Mouse (Mus musculus): ENCODE measurements at regions not wholly inside any gene's neighbourhood (a gene's known extent, or its start where the extent isn't known, plus 50 kb on each side); places are given as distances from the start of the nearest gene placed in this dataset.

- no peak for TF ChIP-seq GATA4 (IDR thresholded peaks at IDR 0.05; ENCODE audit: insufficient replicate concordance, low read length)
These were observed 311.8 kb downstream of the Mtx2 start for GRCm38 (mm10) chr2:75137133-75137982.

DNA sequence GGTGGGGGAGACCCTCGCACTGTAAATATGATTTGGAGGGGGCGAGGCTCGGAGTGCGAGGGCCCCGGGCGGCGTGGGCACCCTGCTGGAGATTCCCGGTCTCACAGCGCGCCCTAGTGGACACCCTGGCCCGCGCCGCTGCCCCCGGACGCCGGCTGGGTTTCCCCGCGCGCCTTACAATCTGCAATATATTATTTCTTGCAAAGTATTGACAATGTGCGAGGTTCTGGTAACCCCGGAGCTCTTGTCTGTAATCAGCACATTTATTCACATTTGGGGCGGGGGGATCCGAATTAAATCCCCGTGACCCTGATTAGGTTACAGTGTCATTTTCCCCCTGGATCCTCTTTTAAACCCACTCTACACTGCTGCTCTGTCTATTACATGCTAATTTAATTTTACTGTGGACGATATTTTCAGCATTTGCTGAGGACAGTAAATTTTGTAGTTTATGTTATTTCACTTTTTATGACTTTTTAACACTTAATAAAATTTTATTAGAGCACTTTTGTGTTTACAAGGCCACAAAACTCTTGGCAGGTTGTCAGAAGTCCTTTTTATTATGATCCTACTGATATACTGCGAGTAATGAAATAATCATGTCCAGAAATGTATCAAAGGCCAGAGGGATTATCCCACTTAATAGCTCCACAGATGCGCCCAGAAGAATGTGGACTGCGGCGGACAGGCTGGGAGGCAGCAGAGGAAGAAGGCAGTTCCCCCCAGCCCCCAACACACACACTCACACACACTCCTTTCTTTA lies 312.6 kb downstream of the Mtx2 start:
- TF ChIP-seq GATA4 (IDR thresholded peaks at IDR 0.05; ENCODE audit: insufficient replicate concordance, low read length): no peak

DNA sequence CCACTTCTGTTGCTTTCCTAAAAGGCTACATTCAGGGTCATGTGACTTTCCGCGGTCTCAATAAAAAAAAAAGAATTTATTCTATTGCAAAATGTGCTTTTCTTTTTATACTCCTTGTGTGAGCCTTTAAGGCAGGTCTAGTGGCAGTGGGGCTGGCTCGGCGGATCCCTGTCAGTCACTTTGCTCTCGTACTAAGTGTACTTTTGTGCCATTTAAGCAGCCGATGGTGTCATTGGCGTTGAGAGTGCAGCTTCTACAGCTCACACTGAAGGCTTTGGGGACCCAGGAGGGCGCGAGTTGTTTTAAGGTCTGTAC lies 313.1 kb downstream of the Mtx2 start:
- TF ChIP-seq GATA4 (IDR thresholded peaks at IDR 0.05; ENCODE audit: insufficient replicate concordance, low read length): no peak

DNA sequence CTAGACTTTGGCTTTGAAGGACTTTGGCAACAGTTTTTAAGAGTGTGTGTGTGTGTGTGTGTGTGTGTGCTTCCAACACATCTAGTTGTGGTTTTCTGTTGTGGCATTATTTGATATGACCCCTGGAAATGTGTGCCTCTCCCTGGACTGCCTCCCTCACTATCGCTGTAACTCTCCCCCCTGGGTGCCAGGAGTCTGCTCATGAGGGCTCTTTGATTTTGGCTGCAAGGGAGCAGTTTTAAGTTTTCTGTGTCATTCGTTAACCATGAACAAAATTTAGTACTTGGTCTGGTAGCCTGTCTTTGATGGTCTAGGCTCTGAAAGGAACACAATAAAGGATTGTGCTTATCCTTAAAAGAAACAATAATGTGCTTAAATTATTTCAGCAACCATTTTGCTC lies 313.9 kb downstream of the Mtx2 start:
- no peak for TF ChIP-seq GATA4 (IDR thresholded peaks at IDR 0.05; ENCODE audit: insufficient replicate concordance, low read length)

- TF ChIP-seq GATA4 (IDR thresholded peaks at IDR 0.05; ENCODE audit: insufficient replicate concordance, low read length): no peak
These were observed 317.1 kb downstream of the Mtx2 start for GRCm38 (mm10) chr2:75142675-75143074.

DNA sequence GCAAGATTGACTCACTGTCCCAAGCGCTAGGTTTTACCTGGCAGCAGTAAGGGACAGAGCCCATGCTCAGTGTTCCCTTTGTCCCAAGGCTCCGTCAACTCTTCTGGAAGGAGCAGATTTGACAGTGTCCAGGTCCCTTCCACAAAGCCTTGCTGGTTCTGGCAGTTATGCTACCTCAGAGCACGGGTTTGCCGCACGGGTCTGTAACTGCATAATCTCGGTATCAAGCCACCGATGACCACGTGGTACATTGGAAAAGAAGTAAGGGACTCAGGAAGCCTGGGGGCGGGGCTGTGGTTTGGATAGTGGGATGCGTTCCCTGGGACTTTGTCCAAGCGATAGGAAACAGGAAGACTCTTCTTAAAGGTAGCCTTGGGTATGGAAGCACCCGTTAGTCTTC lies 319.3 kb downstream of the Mtx2 start:
- no peak for TF ChIP-seq GATA4 (IDR thresholded peaks at IDR 0.05; ENCODE audit: insufficient replicate concordance, low read length)

DNA sequence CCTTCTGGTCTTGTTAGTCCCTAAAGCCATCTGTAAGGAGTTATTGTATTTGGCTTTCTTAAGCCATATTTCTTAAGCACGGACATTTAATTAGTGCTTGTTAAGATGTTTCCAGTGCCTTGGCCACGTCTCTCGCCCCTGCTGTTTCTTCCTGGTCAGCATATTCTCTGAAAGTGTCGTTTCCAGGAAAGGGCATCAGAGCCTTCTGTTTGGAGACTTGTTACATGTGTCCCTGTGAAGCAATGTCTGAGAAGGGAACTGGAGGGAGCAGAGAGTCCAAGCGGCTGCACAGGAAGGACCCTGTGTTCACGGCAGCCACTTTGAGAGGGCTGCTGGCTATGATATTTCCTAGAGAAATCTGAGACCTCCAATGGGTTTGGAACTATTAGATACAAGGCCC lies 320.7 kb downstream of the Mtx2 start:
- no peak for TF ChIP-seq GATA4 (IDR thresholded peaks at IDR 0.05; ENCODE audit: insufficient replicate concordance, low read length)

GRCm38 (mm10) chr2:75147399-75147798 lies 321.8 kb downstream of the Mtx2 start:
- TF ChIP-seq GATA4 (IDR thresholded peaks at IDR 0.05; ENCODE audit: insufficient replicate concordance, low read length): no peak

DNA sequence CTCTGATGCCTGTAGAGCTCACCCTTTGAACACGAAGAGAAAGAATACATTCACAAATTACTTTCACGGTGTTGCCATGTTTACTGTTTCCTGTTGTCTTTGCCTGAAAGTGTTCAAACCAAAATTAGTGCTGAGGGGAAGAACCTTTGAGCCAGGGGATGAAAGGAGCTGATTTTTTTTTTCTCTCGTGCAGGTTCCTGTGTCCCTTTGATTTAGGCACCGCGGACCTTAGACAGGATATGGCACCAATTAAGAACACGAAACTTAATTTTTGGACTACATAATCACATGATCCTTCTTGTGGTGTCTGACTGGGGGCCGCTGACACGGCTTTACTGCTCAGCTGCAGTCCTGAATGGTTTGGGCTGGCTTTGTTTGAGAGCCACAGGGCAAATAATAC lies 322.4 kb downstream of the Mtx2 start:
- no peak for TF ChIP-seq GATA4 (IDR thresholded peaks at IDR 0.05; ENCODE audit: insufficient replicate concordance, low read length)

DNA sequence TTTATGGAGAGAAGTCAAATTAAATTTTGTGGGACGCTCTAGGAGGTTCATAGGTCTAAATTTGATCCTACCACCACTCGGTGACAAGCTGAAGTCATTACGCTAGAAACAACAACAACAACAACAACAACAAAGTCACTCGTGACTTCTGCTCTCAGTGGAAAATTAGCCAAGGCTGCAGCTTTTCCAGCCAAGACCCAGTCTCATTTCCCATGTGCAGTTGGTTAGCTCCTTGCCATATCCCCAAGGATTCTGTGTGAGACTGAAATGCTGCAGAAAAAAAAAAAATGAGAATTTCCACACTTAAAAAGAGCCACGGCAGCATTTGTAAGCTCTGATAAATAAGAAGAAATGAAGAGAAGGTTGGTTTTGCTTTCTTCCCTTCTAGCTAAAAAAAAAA lies 323.4 kb downstream of the Mtx2 start:
- TF ChIP-seq GATA4 (IDR thresholded peaks at IDR 0.05; ENCODE audit: insufficient replicate concordance, low read length): no peak

GRCm38 (mm10) chr2:75149562-75149961 lies 324.0 kb downstream of the Mtx2 start:
- TF ChIP-seq GATA4 (IDR thresholded peaks at IDR 0.05; ENCODE audit: insufficient replicate concordance, low read length): no peak

GRCm38 (mm10) chr2:75150986-75151385 lies 325.4 kb downstream of the Mtx2 start:
- no peak for TF ChIP-seq GATA4 (IDR thresholded peaks at IDR 0.05; ENCODE audit: insufficient replicate concordance, low read length)

- no peak for TF ChIP-seq GATA4 (IDR thresholded peaks at IDR 0.05; ENCODE audit: insufficient replicate concordance, low read length)
These were observed 325.9 kb downstream of the Mtx2 start for GRCm38 (mm10) chr2:75151519-75151918.

DNA sequence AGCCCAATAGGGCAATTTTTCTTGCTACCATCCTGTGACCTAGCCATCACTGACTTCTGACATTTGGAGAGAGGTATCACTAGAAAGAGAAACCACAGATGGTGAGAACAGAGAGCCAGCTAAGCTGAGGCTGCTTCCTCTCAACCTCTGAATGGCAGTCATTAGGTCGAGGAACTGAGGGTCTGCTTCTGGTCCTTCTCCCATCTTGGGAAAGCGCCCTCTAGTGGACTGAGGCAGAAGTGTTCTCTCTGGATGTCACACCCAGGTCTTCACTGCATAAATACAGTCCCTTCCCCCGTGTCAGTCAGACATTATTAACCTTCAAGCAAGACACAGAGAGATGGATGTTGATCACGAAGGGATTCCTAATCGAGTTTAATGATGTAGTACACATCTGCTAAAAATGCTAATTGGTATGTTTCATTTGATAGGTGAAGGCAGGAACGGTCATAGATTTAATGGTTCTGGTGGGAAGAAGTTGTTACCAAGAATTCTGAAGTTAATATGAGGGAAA lies 326.9 kb downstream of the Mtx2 start:
- no peak for TF ChIP-seq GATA4 (IDR thresholded peaks at IDR 0.05; ENCODE audit: insufficient replicate concordance, low read length)

GRCm38 (mm10) chr2:75154448-75154847 lies 328.8 kb downstream of the Mtx2 start:
- TF ChIP-seq GATA4 (IDR thresholded peaks at IDR 0.05; ENCODE audit: insufficient replicate concordance, low read length): no peak

GRCm38 (mm10) chr2:75158581-75158980 lies 333.0 kb downstream of the Mtx2 start:
- TF ChIP-seq GATA4 (IDR thresholded peaks at IDR 0.05; ENCODE audit: insufficient replicate concordance, low read length): no peak

Data from liver, adult (tissue).